ENCODE assay signal across 22 mouse cellular contexts in the genomic region with DNA sequence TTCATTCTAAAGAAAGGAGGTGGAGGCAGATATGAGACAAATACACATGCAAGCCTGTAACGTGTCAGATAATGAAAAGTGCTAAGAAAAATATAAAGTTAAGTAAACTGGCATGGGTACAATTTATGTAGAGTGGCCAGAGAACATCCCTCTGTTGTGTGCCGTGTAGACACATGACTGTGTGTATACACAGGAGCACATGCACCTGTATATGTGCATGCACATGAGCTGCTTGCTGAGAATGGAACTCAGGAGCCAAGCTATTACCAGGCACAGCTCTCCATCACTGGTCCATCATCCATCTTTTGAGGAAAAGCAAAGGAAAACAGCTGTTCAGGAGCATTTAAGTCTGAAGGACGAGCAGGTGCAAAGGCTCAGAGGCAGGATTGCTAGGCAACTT. TPM values are rescaled to one million over a fixed set of nuclear protein-coding genes. Genes with fewer than 3 reads are reported as not detected.
DNase-seq lines count a peak whose midpoint lies in the region; ATAC-seq and TF ChIP-seq lines count a peak whose summit lies in the region.
"Had no signal": no experiment of that assay in that cellular context is flagged by ENCODE, and none has a peak within 500 bp of the region (broad histone marks: within the 10 kb centered on the region; RNA-seq: fewer than 3 reads in every experiment).

No protein-coding gene starts in this region.

- H3K27ac ChIP-seq in lung, embryonic 14.5 days (ENCODE audit: low read depth), result no peak overlapping the region

- no peak for TF ChIP-seq CTCF in lung, embryonic 14.5 days (IDR thresholded peaks at IDR 0.05; ENCODE audit: low read depth)

- WGBS in lung, embryonic 14.5 days, result 26% methylated on average over 3 of the region's 3 CpGs

- no peak overlapping the region for H3K4me2 ChIP-seq in lung, embryonic 14.5 days

- no peaks in the 10 kb centered on the region for H3K36me3 ChIP-seq in lung, embryonic 14.5 days (ENCODE audit: insufficient read depth)
- H3K36me3 ChIP-seq: G1E had no signal

- no peaks in the 10 kb centered on the region for H3K27me3 ChIP-seq in lung, embryonic 14.5 days (ENCODE audit: insufficient read depth, low read length)
- H3K27me3 ChIP-seq: CH12.LX, Patski had no signal

- DNase-seq in heart, adult 11 months, result peak; percentile 54
- no peak for DNase-seq in heart, adult 18-20 months
- peak; percentile 8 for DNase-seq in lung, embryonic 14.5 days
- DNase-seq in lung, postnatal 10 days, result no peak
- no peak for DNase-seq in neural tube, embryonic 10.5 days (ENCODE audit: extremely low spot score, low spot score)
- DNase-seq in cerebellum, postnatal 10 days, result no peak
- DNase-seq: adrenal gland, adult 2 months; adrenal gland, adult 8-10 months; adrenal gland, postnatal 10 days; adrenal gland, postnatal 14 days; adrenal gland, postnatal 25 days; adrenal gland, postnatal 36 days; B cell, adult 2 months; cerebellum, adult 11 months; cerebellum, adult 11-12 months had no signal

- no peaks in the 10 kb centered on the region for H3K4me1 ChIP-seq in lung, embryonic 14.5 days (ENCODE audit: insufficient read depth)

- ATAC-seq in lung, embryonic 14.5 days (ENCODE audit: insufficient read depth), result peak; percentile 65; the same call in 1 of the 2 replicates
- peak; percentile 46; the same call in 1 of the 2 replicates for ATAC-seq in megakaryocyte progenitor cell, adult 5-6 weeks (replicated peaks; ENCODE audit: poor library complexity)
- peak; percentile 67 for ATAC-seq in megakaryocyte-erythroid progenitor cell, adult 5-6 weeks (replicated peaks; ENCODE audit: low FRiP score, low TSS enrichment, poor library complexity, severe bottlenecking)
- ATAC-seq: activated CD4-positive, CD25-positive, alpha-beta regulatory T cell, adult 4 months; CD4-positive, CD25-positive, alpha-beta regulatory T cell, adult 4 months; Patski had no signal

- H3K9me3 ChIP-seq in lung, embryonic 14.5 days (ENCODE audit: low read depth, low read length), result no peaks in the 10 kb centered on the region
- H3K9me3 ChIP-seq: G1E had no signal

- no peak overlapping the region for H3K9ac ChIP-seq in lung, embryonic 14.5 days

- H3K4me3 ChIP-seq in lung, embryonic 14.5 days (ENCODE audit: low read depth, low read length), result no peak overlapping the region

RNA-seq across cellular contexts. Expression of a gene that starts 10.4 kb away (rescaled TPM):
- 1 to 10 TPM; 7.3 to 8.5 TPM for total RNA-seq in heart, adult 18-20 months (2021)
- polyA plus RNA-seq in lung, embryonic 14.5 days (2014; fragmentation: Nextera tagmentation; extraction: Ambion mirVana), result 57.8 and 63.3 TPM in 2 replicates
- 257 and 285 TPM in 2 replicates for total RNA-seq in megakaryocyte progenitor cell, adult 5-6 weeks (2015)
- total RNA-seq in megakaryocyte progenitor cell, adult 5-6 weeks (2017), result 138 and 227 TPM in 2 replicates
- 200 and 232 TPM in 2 replicates for total RNA-seq in megakaryocyte-erythroid progenitor cell, adult 5-6 weeks (2014; fragmentation: Nextera tagmentation)
- 179 and 188 TPM in 2 replicates for total RNA-seq in megakaryocyte-erythroid progenitor cell, adult 5-6 weeks (2017)

Comparison
In these comparisons a context has a peak if more than half of its experiments do, and no peak if none do; other contexts are left out.
1. DNase-seq: peak in heart, adult 11 months (single experiment) and lung, embryonic 14.5 days (single experiment); none in heart, adult 18-20 months (0 of 2), lung, postnatal 10 days (single experiment), neural tube, embryonic 10.5 days (single experiment) and cerebellum, postnatal 10 days (0 of 2).
2. RNA of a gene that starts 10.4 kb away (total RNA-seq): 138 to 285 TPM in megakaryocyte progenitor cell, adult 5-6 weeks and 179 to 232 TPM in megakaryocyte-erythroid progenitor cell, adult 5-6 weeks; 7.3 to 8.5 TPM in heart, adult 18-20 months; every median in the first group is over 10 times any median in the second.
3. Peak in every context shown above with its lines, with median percentiles within 50 percentile points of each other: ATAC-seq.